Mouse (Mus musculus): ENCODE measurements around the gene Phactr1.

GRCm38 (mm10) chr13:43130161-43130560, 449.7 kb downstream of the Phactr1 start:
- TF ChIP-seq CTCF (IDR thresholded peaks at IDR 0.05; ENCODE audit: low read depth, low read length) (no peak), POLR2A (IDR thresholded peaks at IDR 0.05; ENCODE audit: extremely low read depth, insufficient read depth, low read length) (no peak)
